Mouse (Mus musculus) hindbrain, embryonic 14.5 days (tissue): Measurements from ENCODE around the gene Zc3h8. TPM values are rescaled to one million over a fixed set of nuclear protein-coding genes. Genes with fewer than 3 reads are reported as not detected.

Source experiments
- microRNA-seq: library from miRNA; unstranded; fragments of <30 nt; microRNA quantifications from one replicate; pipeline ENCODE4, GENCODE M21; 2016
- polyA plus RNA-seq: library from polyadenylated mRNA; unstranded; fragments of >200 nt; fragmentation: Nextera tagmentation; extraction: Ambion mirVana; gene quantifications from 2 replicates; pipeline ENCODE4 v1.2.1, GENCODE M21; 2014

Gene Zc3h8
- polyA plus RNA-seq, 1 experiment from 2014 or later: 12.6 TPM

Small RNA genes lying within 50 kb of the gene (microRNA-seq; reads per million reads assigned to microRNA genes)
- not detected for gene Gm22859

Other genes with a start within 250 kb of the Zc3h8 start
- gene Mertk, start 245.1 kb downstream of the Zc3h8 start, polyA plus RNA-seq: 2.2 and 2.6 TPM in 2 replicates
- 35.6 and 35.9 TPM in 2 replicates for gene Tmem87b, start 126.0 kb downstream of the Zc3h8 start, polyA plus RNA-seq
- gene Fbln7, start 81.1 kb downstream of the Zc3h8 start, polyA plus RNA-seq: 2.6 and 2.8 TPM in 2 replicates
- 3.1 and 4.8 TPM in 2 replicates for gene Zc3h6, start 23.3 kb upstream of the Zc3h8 start, polyA plus RNA-seq
- 19.8 and 22.8 TPM in 2 replicates for gene Gm10762, start 23.6 kb upstream of the Zc3h8 start, polyA plus RNA-seq
- gene Vinac1, start 104.1 kb upstream of the Zc3h8 start, polyA plus RNA-seq: 0.79 and 0.90 TPM in 2 replicates
- gene Ttl, start 121.9 kb upstream of the Zc3h8 start, polyA plus RNA-seq: 40.4 and 42.6 TPM in 2 replicates
- 9.6 and 12.1 TPM in 2 replicates for gene Polr1b, start 156.9 kb upstream of the Zc3h8 start, polyA plus RNA-seq
- gene Chchd5, start 185.6 kb upstream of the Zc3h8 start, polyA plus RNA-seq: 22.4 and 24.3 TPM in 2 replicates